13 mouse cellular contexts compared by ENCODE assay signal in genomic region chr16:45070383-45071083, GRCm38 (mm10). TPM values are rescaled to one million over a fixed set of nuclear protein-coding genes. Genes with fewer than 3 reads are reported as not detected.
DNase-seq lines count a peak whose midpoint lies in the region; ATAC-seq and TF ChIP-seq lines count a peak whose summit lies in the region.
"Had no signal": no experiment of that assay in that cellular context is flagged by ENCODE, and none has a peak within 500 bp of the region (broad histone marks: within the 10 kb centered on the region; RNA-seq: fewer than 3 reads in every experiment).

No protein-coding gene starts in this region.

- DNase-seq in urinary bladder, adult 18-20 months (ENCODE audit: low spot score in 2 of 2) = peak; percentile 24 to 82
- no peak for DNase-seq in urinary bladder, adult 2 months (ENCODE audit: low spot score)
- DNase-seq in fibroblast of lung, adult 2 months (ENCODE audit: low read depth) = peak; percentile 90
- peak; percentile 80 to 81 for DNase-seq in lung, adult 18-20 months
- peak; percentile 58 to 77 for DNase-seq in urinary bladder, postnatal 36 days (ENCODE audit: low spot score in 2 of 2)
- no peak for DNase-seq in forebrain, postnatal 0 days
- no peak for DNase-seq in neural tube, embryonic 10.5 days (ENCODE audit: extremely low spot score, low spot score)
- DNase-seq: cerebellum, adult 2 months; midbrain, embryonic 14.5 days; right cerebral cortex, postnatal 14 days had no signal

- H3K4me1 ChIP-seq in forebrain, postnatal 0 days (ENCODE audit: insufficient read depth) = no peaks in the 10 kb centered on the region
- H3K4me1 ChIP-seq: forebrain, embryonic 12.5 days; hindbrain, embryonic 15.5 days had no signal

- WGBS in forebrain, postnatal 0 days = 93% methylated on average over 8 of the region's 8 CpGs

- H3K27me3 ChIP-seq in forebrain, postnatal 0 days (ENCODE audit: insufficient read depth, low read length) = no peaks in the 10 kb centered on the region
- H3K27me3 ChIP-seq: forebrain, embryonic 12.5 days; hindbrain, embryonic 15.5 days had no signal

- no peak for ATAC-seq in forebrain, postnatal 0 days
- no peak for ATAC-seq in monocyte, adult 5-6 weeks (replicated peaks; ENCODE audit: insufficient number of reproducible peaks, low FRiP score, low TSS enrichment, poor library complexity, severe bottlenecking)

- H3K36me3 ChIP-seq in forebrain, postnatal 0 days (ENCODE audit: insufficient read depth) = no peaks in the 10 kb centered on the region
- H3K36me3 ChIP-seq: forebrain, embryonic 12.5 days; hindbrain, embryonic 15.5 days had no signal

- no peak overlapping the region for H3K4me2 ChIP-seq in forebrain, postnatal 0 days (ENCODE audit: low read depth)
- H3K4me2 ChIP-seq: forebrain, embryonic 12.5 days; hindbrain, embryonic 15.5 days had no signal

- TF ChIP-seq CTCF in forebrain, postnatal 0 days (IDR thresholded peaks at IDR 0.05; ENCODE audit: low read depth) = no peak

- no peak overlapping the region for H3K4me3 ChIP-seq in forebrain, postnatal 0 days (ENCODE audit: low read depth, low read length)
- H3K4me3 ChIP-seq: forebrain, embryonic 12.5 days; hindbrain, embryonic 15.5 days had no signal

- H3K9ac ChIP-seq in forebrain, postnatal 0 days = no peak overlapping the region
- H3K9ac ChIP-seq: forebrain, embryonic 12.5 days; hindbrain, embryonic 15.5 days had no signal

- H3K27ac ChIP-seq in forebrain, postnatal 0 days (ENCODE audit: low read depth, low read length) = no peak overlapping the region
- H3K27ac ChIP-seq: forebrain, embryonic 12.5 days; hindbrain, embryonic 15.5 days had no signal

- no peaks in the 10 kb centered on the region for H3K9me3 ChIP-seq in forebrain, postnatal 0 days (ENCODE audit: low read length)
- H3K9me3 ChIP-seq: forebrain, embryonic 12.5 days; hindbrain, embryonic 15.5 days had no signal

RNA-seq across cellular contexts. Expression of gene Ccdc80, which starts 22.7 kb away (rescaled TPM):
- 86.9 and 104 TPM in 2 replicates for polyA plus RNA-seq in urinary bladder, adult 2 months (2012; rRNA removed)
- total RNA-seq in forebrain, postnatal 0 days (2014; rRNA removed) = 11.5 and 15.9 TPM in 2 replicates
- polyA plus RNA-seq in forebrain, postnatal 0 days (2015; fragmentation: Nextera tagmentation; extraction: Ambion mirVana) = 19.5 and 22.4 TPM in 2 replicates
- 3.6 TPM in 1 of 3 replicates, not detected in the others for total RNA-seq in monocyte, adult 5-6 weeks (2017)

Comparison
In these comparisons a context has a peak if more than half of its experiments do, and no peak if none do; other contexts are left out.
1. DNase-seq: peak in urinary bladder, adult 18-20 months (2 of 2), fibroblast of lung, adult 2 months (single experiment), lung, adult 18-20 months (2 of 2) and urinary bladder, postnatal 36 days (2 of 2); none in urinary bladder, adult 2 months (single experiment), forebrain, postnatal 0 days (single experiment) and neural tube, embryonic 10.5 days (single experiment).